Mouse (Mus musculus): ENCODE results near the gene Hamp2. TPM values are rescaled to one million over a fixed set of nuclear protein-coding genes. Genes with fewer than 3 reads are reported as not detected.
"Not testable (repeated sequence)": the region's sequence is repeated elsewhere in the genome, so short reads cannot be mapped to it uniquely, and the experiment has no call there.

Hamp2 gene
- polyA plus RNA-seq, 1 experiment from 2014 or later = not detected

- H3K4me3 ChIP-seq (ENCODE audit: low read depth, low read length); H3K9ac ChIP-seq (ENCODE audit: low read depth, low read length); H3K27me3 ChIP-seq (replicated peaks; ENCODE audit: control insufficient read depth, insufficient read depth, low read length); H3K9me3 ChIP-seq (ENCODE audit: control insufficient read depth, low read length); H3K27ac ChIP-seq (ENCODE audit: low read depth, low read length); H3K36me3 ChIP-seq (ENCODE audit: control insufficient read depth, insufficient read depth, low read length); H3K4me1 ChIP-seq (replicated peaks; ENCODE audit: control insufficient read depth, insufficient read depth, low read length); ATAC-seq (replicated peaks; ENCODE audit: low FRiP score); H3K4me2 ChIP-seq; DNase-seq (ENCODE audit: low spot score): not testable (repeated sequence)
- 93% methylated on average over 7 of the region's 7 CpGs for WGBS
Observed at GRCm38 (mm10) chr7:30945466-30945865, 21.0 kb upstream of the Hamp2 start.

GRCm38 (mm10) chr7:30944706-30945105 lies 20.2 kb upstream of the Hamp2 start:
- H3K9me3 ChIP-seq (ENCODE audit: control insufficient read depth, low read length); H3K4me3 ChIP-seq (ENCODE audit: low read depth, low read length); H3K36me3 ChIP-seq (ENCODE audit: control insufficient read depth, insufficient read depth, low read length); H3K27ac ChIP-seq (ENCODE audit: low read depth, low read length); DNase-seq (ENCODE audit: low spot score); H3K9ac ChIP-seq (ENCODE audit: low read depth, low read length); ATAC-seq (replicated peaks; ENCODE audit: low FRiP score); H3K4me2 ChIP-seq; H3K4me1 ChIP-seq (replicated peaks; ENCODE audit: control insufficient read depth, insufficient read depth, low read length); H3K27me3 ChIP-seq (replicated peaks; ENCODE audit: control insufficient read depth, insufficient read depth, low read length): not testable (repeated sequence)
- WGBS = 51% methylated on average over 2 of the region's 2 CpGs

GRCm38 (mm10) chr7:30943909-30944635 lies 19.6 kb upstream of the Hamp2 start, which contains the start of gene Hamp:
TSS of gene Hamp (minus strand) at chr7:30944032.
- Histone ChIP-seq H3K9ac (ENCODE audit: low read depth, low read length) (no peak within 1 kb of the TSS), H3K27me3 (replicated peaks; ENCODE audit: control insufficient read depth, insufficient read depth, low read length) (no peaks in the 10 kb centered on the region), H3K4me3 (ENCODE audit: low read depth, low read length) (no peak within 1 kb of the TSS), H3K27ac (ENCODE audit: low read depth, low read length) (no peak within 1 kb of the TSS), H3K4me1 (replicated peaks; ENCODE audit: control insufficient read depth, insufficient read depth, low read length) (no peaks in the 10 kb centered on the region), H3K9me3 (ENCODE audit: control insufficient read depth, low read length) (no peaks in the 10 kb centered on the region), H3K36me3 (ENCODE audit: control insufficient read depth, insufficient read depth, low read length) (peaks cover 3% of the 10 kb centered on the region; the same call in 1 of the 2 replicates), H3K4me2 (no peak within 1 kb of the TSS)
- WGBS = 63% methylated on average over 9 of the region's 9 CpGs
- DNase-seq (ENCODE audit: low spot score) = no peak
- ATAC-seq (replicated peaks; ENCODE audit: low FRiP score) = no peak

- WGBS = 57% methylated on average over 2 of the region's 3 CpGs
- not testable (repeated sequence) for H3K4me2 ChIP-seq; H3K27me3 ChIP-seq (replicated peaks; ENCODE audit: control insufficient read depth, insufficient read depth, low read length); H3K9me3 ChIP-seq (ENCODE audit: control insufficient read depth, low read length); ATAC-seq (replicated peaks; ENCODE audit: low FRiP score); H3K4me3 ChIP-seq (ENCODE audit: low read depth, low read length); H3K4me1 ChIP-seq (replicated peaks; ENCODE audit: control insufficient read depth, insufficient read depth, low read length); DNase-seq (ENCODE audit: low spot score); H3K36me3 ChIP-seq (ENCODE audit: control insufficient read depth, insufficient read depth, low read length); H3K9ac ChIP-seq (ENCODE audit: low read depth, low read length); H3K27ac ChIP-seq (ENCODE audit: low read depth, low read length)
Observed at GRCm38 (mm10) chr7:30942365-30942764, 17.9 kb upstream of the Hamp2 start.

- H3K27me3 ChIP-seq (replicated peaks; ENCODE audit: control insufficient read depth, insufficient read depth, low read length); H3K4me1 ChIP-seq (replicated peaks; ENCODE audit: control insufficient read depth, insufficient read depth, low read length); H3K27ac ChIP-seq (ENCODE audit: low read depth, low read length); H3K9me3 ChIP-seq (ENCODE audit: control insufficient read depth, low read length); H3K9ac ChIP-seq (ENCODE audit: low read depth, low read length); H3K36me3 ChIP-seq (ENCODE audit: control insufficient read depth, insufficient read depth, low read length); DNase-seq (ENCODE audit: low spot score); H3K4me2 ChIP-seq; H3K4me3 ChIP-seq (ENCODE audit: low read depth, low read length); ATAC-seq (replicated peaks; ENCODE audit: low FRiP score): not testable (repeated sequence)
- 67% methylated on average over 1 of the region's 1 CpGs for WGBS
Observed at GRCm38 (mm10) chr7:30940070-30940469, 15.6 kb upstream of the Hamp2 start.

GRCm38 (mm10) chr7:30935422-30936099 lies 11.1 kb upstream of the Hamp2 start:
- 64% methylated on average over 6 of the region's 6 CpGs for WGBS
- H3K4me1 ChIP-seq (replicated peaks; ENCODE audit: control insufficient read depth, insufficient read depth, low read length); H3K4me3 ChIP-seq (ENCODE audit: low read depth, low read length); ATAC-seq (replicated peaks; ENCODE audit: low FRiP score); H3K9ac ChIP-seq (ENCODE audit: low read depth, low read length); DNase-seq (ENCODE audit: low spot score); H3K27me3 ChIP-seq (replicated peaks; ENCODE audit: control insufficient read depth, insufficient read depth, low read length); H3K27ac ChIP-seq (ENCODE audit: low read depth, low read length); H3K4me2 ChIP-seq; H3K9me3 ChIP-seq (ENCODE audit: control insufficient read depth, low read length); H3K36me3 ChIP-seq (ENCODE audit: control insufficient read depth, insufficient read depth, low read length): not testable (repeated sequence)

- Histone ChIP-seq H3K4me3 (ENCODE audit: low read depth, low read length) (no peak overlapping the region), H3K4me2 (no peak overlapping the region), H3K27ac (ENCODE audit: low read depth, low read length) (no peak overlapping the region), H3K9ac (ENCODE audit: low read depth, low read length) (no peak overlapping the region), H3K27me3 (replicated peaks; ENCODE audit: control insufficient read depth, insufficient read depth, low read length) (no peaks in the 10 kb centered on the region), H3K4me1 (replicated peaks; ENCODE audit: control insufficient read depth, insufficient read depth, low read length) (no peaks in the 10 kb centered on the region), H3K9me3 (ENCODE audit: control insufficient read depth, low read length) (no peaks in the 10 kb centered on the region), H3K36me3 (ENCODE audit: control insufficient read depth, insufficient read depth, low read length) (no peaks in the 10 kb centered on the region)
- 57% methylated on average over 3 of the region's 3 CpGs for WGBS
- DNase-seq (ENCODE audit: low spot score) (no peak), ATAC-seq (replicated peaks; ENCODE audit: low FRiP score) (no peak)
Observed at GRCm38 (mm10) chr7:30924071-30924470, 410 bp downstream of the Hamp2 start.

GRCm38 (mm10) chr7:30922490-30922889 lies 2.0 kb downstream of the Hamp2 start:
- H3K4me1 ChIP-seq (replicated peaks; ENCODE audit: control insufficient read depth, insufficient read depth, low read length); H3K9me3 ChIP-seq (ENCODE audit: control insufficient read depth, low read length); H3K27ac ChIP-seq (ENCODE audit: low read depth, low read length); H3K36me3 ChIP-seq (ENCODE audit: control insufficient read depth, insufficient read depth, low read length); H3K4me2 ChIP-seq; DNase-seq (ENCODE audit: low spot score); H3K9ac ChIP-seq (ENCODE audit: low read depth, low read length); ATAC-seq (replicated peaks; ENCODE audit: low FRiP score); H3K4me3 ChIP-seq (ENCODE audit: low read depth, low read length); H3K27me3 ChIP-seq (replicated peaks; ENCODE audit: control insufficient read depth, insufficient read depth, low read length): not testable (repeated sequence)
- 46% methylated on average over 3 of the region's 3 CpGs for WGBS

GRCm38 (mm10) chr7:30920217-30920616 lies 4.3 kb downstream of the Hamp2 start:
- no peaks in the 10 kb centered on the region for H3K36me3 ChIP-seq (ENCODE audit: control insufficient read depth, insufficient read depth, low read length)
- 46% methylated on average over 3 of the region's 3 CpGs for WGBS
- H3K9me3 ChIP-seq (ENCODE audit: control insufficient read depth, low read length) = no peaks in the 10 kb centered on the region
- no peaks in the 10 kb centered on the region for H3K27me3 ChIP-seq (replicated peaks; ENCODE audit: control insufficient read depth, insufficient read depth, low read length)
- DNase-seq (ENCODE audit: low spot score) (no peak), ATAC-seq (replicated peaks; ENCODE audit: low FRiP score) (peak; percentile 61)
- H3K4me3 ChIP-seq (ENCODE audit: low read depth, low read length) = no peak overlapping the region
- no peak overlapping the region for H3K4me2 ChIP-seq
- no peak overlapping the region for H3K9ac ChIP-seq (ENCODE audit: low read depth, low read length)
- H3K4me1 ChIP-seq (replicated peaks; ENCODE audit: control insufficient read depth, insufficient read depth, low read length) = no peaks in the 10 kb centered on the region
- no peak overlapping the region for H3K27ac ChIP-seq (ENCODE audit: low read depth, low read length)
